Mouse (Mus musculus): ENCODE measurements around the gene Dlg2.

DNA sequence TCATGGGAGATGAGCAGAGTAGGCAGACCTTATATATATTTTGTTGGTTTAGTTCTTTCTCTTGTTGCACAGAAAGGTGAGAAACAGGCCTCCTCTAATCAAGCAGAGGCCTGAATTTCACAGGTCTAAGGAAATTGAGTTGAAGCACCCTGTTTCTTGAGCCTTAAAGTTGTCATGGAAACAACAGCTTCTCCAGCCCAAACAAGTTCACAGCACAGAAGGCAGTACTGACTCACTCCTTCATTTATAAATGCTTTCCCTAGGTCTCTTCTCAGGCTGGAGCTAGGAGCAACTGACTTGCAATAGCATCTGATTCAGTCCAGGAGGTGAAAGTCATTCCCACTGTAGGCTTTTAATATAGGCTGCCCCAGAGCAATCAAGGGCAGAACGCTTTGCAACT, 1890.6 kb downstream of the Dlg2 start:
- TF ChIP-seq POLR2A (IDR thresholded peaks at IDR 0.05; ENCODE audit: control insufficient read depth, extremely low read depth, insufficient read depth, low read length, poor library complexity), result no peak
- no peak for TF ChIP-seq CTCF (IDR thresholded peaks at IDR 0.05; ENCODE audit: borderline replicate concordance, control insufficient read depth, extremely low read depth, insufficient read depth, low read length, poor library complexity)
